Mouse (Mus musculus) C2C12 (cell line): ENCODE results near the gene Slc1a1. TPM values are rescaled to one million over a fixed set of nuclear protein-coding genes. Genes with fewer than 3 reads are reported as not detected.

Source experiments
- H3K27me3 ChIP-seq: one replicate; pipeline ENCODE4 v1.6.1; 2011; ENCODE audit not compliant: control insufficient read depth, insufficient read depth, insufficient read length
- H3K36me3 ChIP-seq: one replicate; pipeline ENCODE4 v1.6.1; 2011; ENCODE audit not compliant: control insufficient read depth, insufficient read depth
- H3K4me3 ChIP-seq: one replicate; pipeline ENCODE4 v1.5.1; 2011; ENCODE audit warnings: mild to moderate bottlenecking, control low read depth; ENCODE audit not compliant: poor library complexity, insufficient read depth, severe bottlenecking
- H3K79me2 ChIP-seq: one replicate; pipeline ENCODE4 v1.6.1; 2011; ENCODE audit not compliant: control insufficient read depth, insufficient read depth
- H3K79me3 ChIP-seq: one replicate; pipeline ENCODE4 v1.6.1; 2011; ENCODE audit warnings: low read depth, control low read depth
- H3ac ChIP-seq: one replicate; pipeline ENCODE3; 2011; ENCODE audit warnings: low read depth; ENCODE audit not compliant: control insufficient read depth, insufficient read length
- CEBPB ChIP-seq: IDR thresholded peaks from one replicate; pipeline ENCODE4 v1.6.1; 2011; ENCODE audit warnings: low read depth, mild to moderate bottlenecking, control low read depth, moderate library complexity
- CTCF ChIP-seq: IDR thresholded peaks from one replicate; pipeline ENCODE4 v1.5.1; 2011; ENCODE audit not compliant: control insufficient read depth, insufficient read depth, insufficient read length
- FOSL1 ChIP-seq: IDR thresholded peaks from one replicate; pipeline ENCODE4 v1.8.0; 2011; ENCODE audit warnings: mild to moderate bottlenecking, low read length; ENCODE audit not compliant: poor library complexity, insufficient read depth, severe bottlenecking
- MAX ChIP-seq: IDR thresholded peaks from one replicate; pipeline ENCODE4 v1.6.1; 2011; ENCODE audit warnings: mild to moderate bottlenecking, control low read depth
- MYOD1 ChIP-seq: IDR thresholded peaks from one replicate; pipeline ENCODE4 v1.6.1; 2011; ENCODE audit warnings: low read depth; ENCODE audit not compliant: control insufficient read depth, insufficient read length
- MYOG ChIP-seq: IDR thresholded peaks from one replicate; pipeline ENCODE4 v1.6.1; 2011; ENCODE audit not compliant: control insufficient read depth, insufficient read length; ENCODE audit errors: extremely low read depth
- USF1 ChIP-seq: IDR thresholded peaks from one replicate; pipeline ENCODE4 v1.6.1; 2011; ENCODE audit warnings: low read depth, mild to moderate bottlenecking, control low read depth, moderate library complexity
- polyA plus RNA-seq: library from polyadenylated mRNA; unstranded; fragments of >200 nt; fragmentation: generic; extraction: Trizol; gene quantifications from one replicate; pipeline ENCODE4 v1.2.1, GENCODE M21; 2012; ENCODE audit warnings: missing spikeins

The Slc1a1 gene
- polyA plus RNA-seq, 1 experiment, result 0.01 TPM

DNA sequence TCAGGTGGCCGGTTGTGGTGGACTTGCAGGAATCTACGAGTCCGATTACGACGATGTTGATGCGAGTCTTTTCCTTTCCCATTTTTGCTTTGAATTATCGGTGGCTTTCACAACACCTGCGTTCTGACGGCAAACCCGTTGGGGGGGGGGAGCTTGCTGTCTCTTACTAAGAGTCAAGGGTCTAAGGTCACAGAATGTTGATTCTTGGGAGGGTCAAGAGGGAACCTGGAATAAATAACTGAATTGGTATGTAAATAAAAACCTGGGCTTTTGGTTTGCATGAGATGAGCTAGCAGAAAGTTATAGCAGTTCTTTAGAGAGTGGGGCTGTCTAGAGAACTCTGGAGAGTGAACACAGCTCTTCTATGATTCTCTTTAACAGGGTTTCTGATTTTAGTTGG lies 28.8 kb downstream of the Slc1a1 start:
- Histone ChIP-seq H3K27me3 (peaks cover 17% of the 10 kb centered on the region), H3ac (no peak overlapping the region), H3K4me3 (no peak overlapping the region), H3K36me3 (no peaks in the 10 kb centered on the region), H3K79me2 (no peaks in the 10 kb centered on the region), H3K79me3 (no peaks in the 10 kb centered on the region)
- TF ChIP-seq MAX (no peak), MYOD1 (no peak), MYOG (no peak), USF1 (no peak), FOSL1 (no peak), CTCF (no peak), CEBPB (no peak)

GRCm38 (mm10) chr19:28864981-28865380 lies 30.1 kb downstream of the Slc1a1 start:
- no peaks in the 10 kb centered on the region for H3K79me3 ChIP-seq
- TF ChIP-seq MYOG (no peak), USF1 (no peak), CEBPB (no peak), FOSL1 (no peak), MAX (no peak), CTCF (no peak), MYOD1 (no peak)
- H3K79me2 ChIP-seq, result no peaks in the 10 kb centered on the region
- H3ac ChIP-seq, result no peak overlapping the region
- no peak overlapping the region for H3K4me3 ChIP-seq
- no peaks in the 10 kb centered on the region for H3K36me3 ChIP-seq
- H3K27me3 ChIP-seq, result peaks cover 12% of the 10 kb centered on the region

- no peak overlapping the region for H3K4me3 ChIP-seq
- H3ac ChIP-seq, result no peak overlapping the region
- no peaks in the 10 kb centered on the region for H3K79me2 ChIP-seq
- H3K27me3 ChIP-seq, result peaks cover 9% of the 10 kb centered on the region
- H3K36me3 ChIP-seq, result no peaks in the 10 kb centered on the region
- TF ChIP-seq CEBPB, result no peak
- no peak for TF ChIP-seq USF1
- TF ChIP-seq FOSL1, result no peak
- no peak for TF ChIP-seq MYOD1
- no peak for TF ChIP-seq MYOG
- no peak for TF ChIP-seq MAX
- TF ChIP-seq CTCF, result no peak
- no peaks in the 10 kb centered on the region for H3K79me3 ChIP-seq
Measured at GRCm38 (mm10) chr19:28865501-28865900, 30.7 kb downstream of the Slc1a1 start.

DNA sequence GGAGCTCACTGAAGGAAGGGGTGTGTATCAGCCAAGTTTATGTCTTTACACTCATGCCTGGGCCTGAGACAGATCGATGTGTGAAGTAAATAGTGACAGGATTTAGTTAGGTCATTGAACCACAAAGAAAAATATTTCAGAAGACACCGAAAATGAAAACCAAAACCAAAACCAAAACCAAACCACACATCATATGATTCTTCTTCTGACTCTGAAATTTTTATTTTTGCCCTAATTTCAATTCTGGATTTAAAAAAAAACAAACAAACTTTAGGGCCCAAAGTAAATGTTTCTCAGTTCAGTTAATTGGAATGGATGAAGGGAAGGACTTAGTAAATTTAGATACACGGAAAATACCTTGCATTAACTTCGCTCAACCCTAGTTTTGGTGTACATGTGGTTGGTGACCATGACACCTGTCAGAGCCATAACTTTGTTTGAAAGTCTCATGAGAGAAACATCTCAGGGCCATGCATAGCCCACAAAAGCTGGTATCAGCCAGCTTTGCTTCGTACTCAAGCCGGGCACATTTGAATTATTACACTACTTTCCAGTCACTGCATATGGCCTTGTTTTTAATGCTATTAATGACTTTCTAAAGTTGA lies 34.5 kb downstream of the Slc1a1 start:
- no peaks in the 10 kb centered on the region for H3K79me3 ChIP-seq
- no peak for TF ChIP-seq FOSL1
- TF ChIP-seq USF1, result no peak
- no peak for TF ChIP-seq MAX
- TF ChIP-seq MYOD1, result no peak
- no peak for TF ChIP-seq CEBPB
- TF ChIP-seq MYOG, result no peak
- no peak for TF ChIP-seq CTCF
- H3K79me2 ChIP-seq, result no peaks in the 10 kb centered on the region

GRCm38 (mm10) chr19:28870351-28870750 lies 35.5 kb downstream of the Slc1a1 start:
- TF ChIP-seq MYOG, result no peak
- TF ChIP-seq MAX, result no peak
- no peak for TF ChIP-seq FOSL1
- TF ChIP-seq CTCF, result no peak
- TF ChIP-seq CEBPB, result no peak
- no peak for TF ChIP-seq MYOD1
- TF ChIP-seq USF1, result no peak
- Histone ChIP-seq H3ac (no peak overlapping the region), H3K27me3 (peaks cover 30% of the 10 kb centered on the region), H3K79me2 (no peaks in the 10 kb centered on the region), H3K4me3 (no peak overlapping the region), H3K79me3 (no peaks in the 10 kb centered on the region), H3K36me3 (no peaks in the 10 kb centered on the region)

More for the DNA sequence above, 34.5 kb downstream of the Slc1a1 start:
- H3K27me3 ChIP-seq, result peaks cover 21% of the 10 kb centered on the region
- H3K36me3 ChIP-seq, result no peaks in the 10 kb centered on the region
- H3ac ChIP-seq, result no peak overlapping the region
- H3K4me3 ChIP-seq, result no peak overlapping the region

DNA sequence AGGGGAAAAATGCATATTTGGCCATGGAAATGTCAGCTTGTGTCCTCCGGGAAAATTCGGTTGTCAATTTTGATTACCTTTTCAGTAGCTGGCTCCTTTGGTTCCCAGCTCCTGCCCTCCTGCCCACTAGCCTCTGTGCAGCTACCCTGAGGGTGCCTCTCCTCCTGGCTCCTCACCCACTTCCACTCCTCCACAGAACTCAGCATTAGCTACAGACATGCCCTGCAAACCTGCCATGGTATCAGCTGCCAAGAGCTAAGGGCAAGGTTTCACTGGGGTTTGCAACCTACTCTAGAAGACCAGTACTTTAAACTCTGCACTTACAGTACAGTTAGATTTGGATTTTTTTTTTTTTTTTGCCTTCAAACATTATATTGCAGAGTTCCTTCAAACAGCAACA lies 44.6 kb downstream of the Slc1a1 start:
- no peak for TF ChIP-seq MYOD1
- no peak for TF ChIP-seq MAX
- TF ChIP-seq FOSL1, result no peak
- H3K36me3 ChIP-seq, result no peaks in the 10 kb centered on the region
- H3K79me2 ChIP-seq, result no peaks in the 10 kb centered on the region
- H3K4me3 ChIP-seq, result no peak overlapping the region
- no peaks in the 10 kb centered on the region for H3K79me3 ChIP-seq
- H3K27me3 ChIP-seq, result peaks cover 35% of the 10 kb centered on the region
- no peak overlapping the region for H3ac ChIP-seq
